Mouse (Mus musculus) thymus, adult 2 months (tissue): ENCODE data around the gene Wdr93.

Source experiments
- CTCF ChIP-seq: fragments of 200-500 bp; IDR thresholded peaks from 2 replicates; pipeline ENCODE4 v1.5.1; 2012; ENCODE audit warnings: mild to moderate bottlenecking, control low read depth, low read length, moderate library complexity, borderline replicate concordance; ENCODE audit not compliant: control insufficient read depth, poor library complexity, insufficient read depth; ENCODE audit errors: extremely low read depth
- POLR2A ChIP-seq: fragments of 200-500 bp; IDR thresholded peaks from 2 replicates; pipeline ENCODE4 v1.6.1; 2012; ENCODE audit warnings: mild to moderate bottlenecking, low read length, control low read depth, moderate library complexity; ENCODE audit not compliant: control insufficient read depth, poor library complexity, insufficient read depth; ENCODE audit errors: extremely low read depth

DNA sequence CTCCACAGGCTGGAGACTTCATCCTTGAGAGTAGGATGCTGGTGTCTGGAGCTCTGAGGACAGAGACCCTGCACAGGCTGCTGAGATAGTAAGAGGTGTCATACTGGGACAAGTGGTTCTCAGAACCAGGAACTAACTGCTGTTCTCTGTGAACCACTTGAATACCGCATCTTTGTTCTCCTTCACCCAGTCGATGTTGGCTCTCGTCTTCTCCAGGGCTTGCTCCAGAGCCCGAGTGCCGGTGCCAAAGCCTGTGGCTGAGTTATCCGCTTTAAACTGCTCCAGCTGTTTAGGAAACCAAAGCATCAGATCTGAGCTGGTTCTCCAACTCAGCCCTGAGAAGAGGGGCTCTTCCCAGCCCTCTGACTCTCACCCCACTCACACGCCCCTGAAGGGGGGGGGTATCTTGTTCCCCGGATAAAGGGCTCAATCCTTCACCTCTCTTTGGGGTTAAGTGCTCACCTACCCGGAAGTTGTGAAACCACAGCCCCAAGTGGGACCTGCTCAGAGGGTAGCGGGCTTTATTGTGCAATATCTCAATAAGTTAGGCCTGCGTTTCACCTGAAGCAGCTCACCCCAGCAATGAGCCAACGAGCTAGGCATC, 79.2 kb downstream of the Wdr93 start:
- TF ChIP-seq POLR2A (no peak), CTCF (no peak)
